Mouse (Mus musculus): Measurements from ENCODE around the gene Sco1.

DNA sequence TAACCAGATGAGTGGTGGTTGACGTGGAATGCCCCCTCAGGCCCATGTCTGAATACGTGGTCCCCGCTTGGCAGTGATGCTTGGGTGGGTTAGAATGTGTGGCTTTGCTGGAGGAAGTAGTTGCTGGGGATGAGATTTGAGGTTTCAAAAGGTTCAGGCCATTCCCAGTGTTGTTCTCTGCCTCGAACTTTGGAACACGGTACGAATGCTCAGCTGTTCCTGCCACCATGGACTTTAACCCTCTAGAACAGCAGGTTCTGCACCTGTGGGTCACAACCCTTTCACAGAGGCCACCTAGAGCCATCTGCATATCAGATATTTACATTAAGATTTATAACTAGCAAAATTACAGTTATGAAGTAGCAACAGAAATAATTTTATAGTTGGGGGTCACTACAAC is 16.2 kb upstream of the Sco1 start:
- TF ChIP-seq CTCF (IDR thresholded peaks at IDR 0.05; ENCODE audit: low read depth, low read length) (no peak), GATA1 (IDR thresholded peaks at IDR 0.05; ENCODE audit: borderline replicate concordance, low read length) (no peak), GATA2 (IDR thresholded peaks at IDR 0.05; ENCODE audit: borderline replicate concordance, low read depth, low read length) (no peak)
